Mouse (Mus musculus): ENCODE data around the gene Gja4.

Gja4 gene

GRCm38 (mm10) chr4:127323651-127324050, 9.8 kb upstream of the Gja4 start:
- no peak for DNase-seq

DNA sequence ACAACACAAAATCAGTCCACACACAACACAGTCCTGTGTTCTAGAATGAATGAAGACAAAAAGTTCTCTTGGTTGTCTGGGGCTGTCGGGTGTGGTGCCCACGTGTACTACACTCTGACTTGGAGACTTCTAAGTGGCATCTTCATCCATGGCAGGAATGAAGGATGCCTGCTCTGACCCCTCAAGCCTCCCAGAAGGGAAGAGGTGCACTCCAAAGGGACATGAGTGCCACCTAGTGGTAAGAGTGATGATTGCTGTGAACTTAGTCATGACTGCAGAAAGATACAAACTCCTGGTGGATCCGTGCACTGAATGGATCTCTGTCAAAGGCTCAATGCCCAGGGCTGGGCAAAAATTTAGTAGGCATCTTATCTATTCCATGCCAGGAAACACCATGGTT, 5.8 kb upstream of the Gja4 start:
- peak; percentile 87 for DNase-seq

GRCm38 (mm10) chr4:127317143-127317542, 3.3 kb upstream of the Gja4 start:
- no peak for DNase-seq

GRCm38 (mm10) chr4:127315753-127316152, 1.9 kb upstream of the Gja4 start:
- DNase-seq, result no peak

DNA sequence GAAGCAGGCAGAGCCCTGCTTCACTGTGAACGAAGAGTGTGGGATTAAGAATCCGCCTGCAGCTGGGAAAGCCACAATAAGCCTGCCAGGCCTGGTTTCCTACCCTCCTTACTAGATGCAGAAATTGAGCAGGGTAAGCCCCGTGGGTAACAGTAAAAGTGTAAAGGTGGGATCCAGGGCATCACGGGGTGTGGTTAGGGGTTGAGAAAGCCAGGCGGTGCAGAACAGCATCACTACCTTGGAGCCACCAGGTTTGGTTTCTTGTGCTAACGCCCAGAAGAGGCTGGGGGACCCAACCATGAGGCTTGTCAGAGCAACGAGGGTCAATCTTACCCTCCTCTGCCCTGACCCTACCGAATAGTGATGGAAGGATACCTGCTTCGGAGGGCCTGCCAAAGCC, 746 bp upstream of the Gja4 start:
- DNase-seq, result no peak

DNA sequence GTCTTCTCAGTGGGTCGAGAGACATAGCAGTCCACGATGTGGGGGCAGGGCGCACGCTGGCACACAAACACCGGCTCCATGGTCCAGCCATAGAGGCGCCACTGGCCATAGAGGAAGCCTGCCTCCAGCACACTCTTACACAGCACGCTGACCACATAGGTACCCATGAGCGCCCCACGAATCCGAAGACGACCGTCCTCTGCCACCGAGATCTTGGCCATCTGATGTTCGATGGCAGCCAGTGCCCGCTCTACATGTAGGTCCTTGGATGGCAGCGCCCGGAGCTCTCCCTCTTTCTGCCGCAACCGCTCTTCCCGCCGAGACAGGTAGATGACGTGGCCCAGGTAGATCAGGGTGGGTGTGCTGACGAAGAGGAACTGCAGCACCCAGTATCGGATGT, 1.5 kb downstream of the Gja4 start:
- DNase-seq, result no peak

- no peak for DNase-seq
Observed at GRCm38 (mm10) chr4:127311561-127311960, 2.3 kb downstream of the Gja4 start.

DNA sequence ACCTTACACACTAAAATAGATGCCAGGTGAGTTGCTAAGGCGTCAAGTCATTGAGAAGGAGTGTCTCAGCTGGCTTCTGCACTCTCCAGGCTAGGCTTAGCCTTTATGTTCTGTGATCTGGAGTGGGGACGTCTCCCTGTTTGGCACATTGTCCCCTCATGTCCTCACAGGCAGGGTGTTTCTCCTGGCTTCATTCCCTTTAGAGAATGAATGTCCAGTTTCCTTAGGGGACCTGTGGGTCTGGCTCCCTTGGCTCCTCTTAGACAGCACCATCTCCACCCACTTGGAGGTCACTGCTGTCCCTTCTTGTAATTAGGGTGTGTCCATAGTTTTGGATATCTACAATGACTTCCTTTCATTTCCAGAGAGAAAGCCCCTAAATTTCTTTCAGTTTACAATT, 6.9 kb downstream of the Gja4 start:
- no peak for DNase-seq

GRCm38 (mm10) chr4:127303796-127304195, 10.0 kb downstream of the Gja4 start:
- DNase-seq, result no peak

DNA sequence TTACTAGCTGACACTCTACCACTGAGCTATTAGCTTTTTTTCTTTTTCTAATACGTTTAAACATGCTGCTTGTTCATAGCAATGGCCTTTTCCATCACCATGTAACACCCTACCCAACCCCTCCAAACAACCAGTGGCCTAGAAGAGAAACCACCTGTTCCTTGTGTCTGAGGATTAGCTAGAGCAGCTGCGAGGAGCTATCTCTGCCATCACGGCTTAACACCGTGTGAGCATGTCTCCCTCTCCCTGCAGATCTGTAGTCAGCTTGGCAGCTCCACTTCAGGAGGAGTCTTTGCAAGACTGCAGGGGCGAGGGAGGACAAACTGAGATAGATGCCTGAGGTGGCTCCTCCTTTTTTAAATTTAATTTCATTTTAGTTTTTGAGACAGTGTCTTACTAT, 13.3 kb downstream of the Gja4 start:
- no peak for DNase-seq

GRCm38 (mm10) chr4:127292631-127293030, 21.2 kb downstream of the Gja4 start:
- no peak for DNase-seq

GRCm38 (mm10) chr4:127289039-127289548, 24.7 kb downstream of the Gja4 start:
- DNase-seq, result no peak

GRCm38 (mm10) chr4:127286907-127287306, 26.9 kb downstream of the Gja4 start:
- no peak for DNase-seq

- no peak for DNase-seq
Observed at GRCm38 (mm10) chr4:127279241-127279640, 34.6 kb downstream of the Gja4 start.

DNA sequence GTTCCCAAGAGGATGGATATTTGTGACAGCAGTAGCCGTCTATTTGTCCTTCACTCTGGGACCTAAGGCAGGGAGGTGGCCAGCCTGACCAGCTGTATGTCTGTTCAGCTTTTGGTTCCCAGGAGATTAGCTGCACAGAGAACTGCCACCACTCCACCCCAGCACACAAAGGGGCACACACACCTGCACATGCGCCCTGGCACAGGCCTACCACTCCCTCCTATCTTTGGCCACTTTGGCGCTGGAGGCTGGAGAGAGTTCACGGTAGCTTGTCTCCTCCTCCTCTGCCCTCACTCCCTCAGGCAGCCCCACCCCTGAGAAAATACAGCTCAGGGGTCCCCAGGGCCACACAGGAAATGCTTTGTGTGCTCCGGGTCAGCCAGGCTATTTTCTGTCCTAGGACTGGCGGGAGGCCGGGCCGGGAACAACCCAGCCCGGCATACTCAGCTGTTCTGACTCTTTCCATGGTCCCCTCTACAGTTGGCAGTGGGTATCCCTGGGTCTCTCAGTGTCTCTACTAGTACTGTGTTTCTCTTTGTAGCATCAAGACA, 35.3 kb downstream of the Gja4 start:
- peak; percentile 40 for DNase-seq

- no peak for DNase-seq
Observed at GRCm38 (mm10) chr4:127264183-127264554, 49.7 kb downstream of the Gja4 start.

- DNase-seq, result peak; percentile 46
Observed at GRCm38 (mm10) chr4:127263438-127264182, 50.2 kb downstream of the Gja4 start.

DNA sequence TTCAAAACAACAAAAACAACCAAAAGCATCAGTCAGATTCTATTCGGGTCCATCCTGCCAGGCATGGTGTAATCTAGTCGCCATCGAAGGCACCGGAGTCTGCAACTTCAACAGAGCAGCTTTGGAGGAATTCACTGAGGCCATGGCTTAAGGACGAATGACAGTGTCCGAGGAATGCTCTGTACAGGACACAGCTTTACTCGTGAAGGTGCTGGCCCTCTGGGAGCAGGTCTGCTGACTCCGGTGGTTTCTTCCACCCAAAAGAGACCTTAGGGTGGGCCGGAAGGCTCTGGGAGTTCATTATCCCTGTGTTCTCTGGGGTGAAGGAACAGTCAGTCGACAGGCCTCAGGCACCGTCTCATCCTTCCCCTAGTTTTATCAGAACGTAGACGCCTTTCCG, 52.2 kb downstream of the Gja4 start:
- no peak for DNase-seq
